Mouse (Mus musculus): ENCODE measurements around the gene Nwd1. TPM values are rescaled to one million over a fixed set of nuclear protein-coding genes. Genes with fewer than 3 reads are reported as not detected.
"Not testable (repeated sequence)": the region's sequence is repeated elsewhere in the genome, so short reads cannot be mapped to it uniquely, and the experiment has no call there.

Nwd1 gene
- polyA plus RNA-seq, 1 experiment from 2014 or later, result 0.23 TPM

GRCm38 (mm10) chr8:72668925-72669324 is 22.4 kb downstream of the Nwd1 start:
- Histone ChIP-seq H3K9me3 (replicated peaks) (no peaks in the 10 kb centered on the region), H3K4me3 (no peak overlapping the region), H3K27ac (no peak overlapping the region), H3K36me3 (no peaks in the 10 kb centered on the region), H3K4me1 (replicated peaks) (no peaks in the 10 kb centered on the region), H3K27me3 (no peaks in the 10 kb centered on the region), H3K9ac (no peak overlapping the region), H3K4me2 (no peak overlapping the region)
- ATAC-seq (replicated peaks; ENCODE audit: insufficient number of reproducible peaks, insufficient read depth, low FRiP score, low read depth), result no peak

GRCm38 (mm10) chr8:72672802-72673201 is 26.3 kb downstream of the Nwd1 start:
- no peak overlapping the region for H3K27ac ChIP-seq
- no peaks in the 10 kb centered on the region for H3K36me3 ChIP-seq
- no peak overlapping the region for H3K9ac ChIP-seq
- no peak overlapping the region for H3K4me3 ChIP-seq
- no peaks in the 10 kb centered on the region for H3K4me1 ChIP-seq (replicated peaks)
- no peaks in the 10 kb centered on the region for H3K9me3 ChIP-seq (replicated peaks)
- H3K4me2 ChIP-seq, result no peak overlapping the region
- ATAC-seq (replicated peaks; ENCODE audit: insufficient number of reproducible peaks, insufficient read depth, low FRiP score, low read depth), result no peak
- WGBS, result 88% methylated on average over 1 of the region's 1 CpGs
- H3K27me3 ChIP-seq, result no peaks in the 10 kb centered on the region

GRCm38 (mm10) chr8:72674184-72674583 is 27.7 kb downstream of the Nwd1 start:
- H3K27ac ChIP-seq, result no peak overlapping the region
- H3K36me3 ChIP-seq, result no peaks in the 10 kb centered on the region
- H3K4me3 ChIP-seq, result no peak overlapping the region
- no peak overlapping the region for H3K4me2 ChIP-seq
- no peaks in the 10 kb centered on the region for H3K9me3 ChIP-seq (replicated peaks)
- no peaks in the 10 kb centered on the region for H3K27me3 ChIP-seq
- 86% methylated on average over 2 of the region's 2 CpGs for WGBS
- no peak for ATAC-seq (replicated peaks; ENCODE audit: insufficient number of reproducible peaks, insufficient read depth, low FRiP score, low read depth)
- no peaks in the 10 kb centered on the region for H3K4me1 ChIP-seq (replicated peaks)
- no peak overlapping the region for H3K9ac ChIP-seq

GRCm38 (mm10) chr8:72676436-72676835 is 29.9 kb downstream of the Nwd1 start:
- no peak overlapping the region for H3K9ac ChIP-seq
- no peak overlapping the region for H3K4me3 ChIP-seq
- H3K27me3 ChIP-seq, result no peaks in the 10 kb centered on the region
- WGBS, result 45% methylated on average over 4 of the region's 4 CpGs
- no peaks in the 10 kb centered on the region for H3K36me3 ChIP-seq
- no peaks in the 10 kb centered on the region for H3K9me3 ChIP-seq (replicated peaks)
- ATAC-seq (replicated peaks; ENCODE audit: insufficient number of reproducible peaks, insufficient read depth, low FRiP score, low read depth), result no peak
- H3K4me2 ChIP-seq, result no peak overlapping the region
- no peak overlapping the region for H3K27ac ChIP-seq
- H3K4me1 ChIP-seq (replicated peaks), result no peaks in the 10 kb centered on the region

- not testable (repeated sequence) for H3K27me3 ChIP-seq; H3K4me3 ChIP-seq; H3K4me1 ChIP-seq (replicated peaks); H3K9ac ChIP-seq; H3K27ac ChIP-seq; H3K36me3 ChIP-seq; H3K4me2 ChIP-seq; H3K9me3 ChIP-seq (replicated peaks); ATAC-seq (replicated peaks; ENCODE audit: insufficient number of reproducible peaks, insufficient read depth, low FRiP score, low read depth)
- 64% methylated on average over 2 of the region's 2 CpGs for WGBS
Measured at GRCm38 (mm10) chr8:72676844-72677243, 30.3 kb downstream of the Nwd1 start.

GRCm38 (mm10) chr8:72677331-72677730 is 30.8 kb downstream of the Nwd1 start:
- Histone ChIP-seq H3K9me3 (replicated peaks) (no peaks in the 10 kb centered on the region), H3K9ac (no peak overlapping the region), H3K4me3 (no peak overlapping the region), H3K4me1 (replicated peaks) (no peaks in the 10 kb centered on the region), H3K36me3 (no peaks in the 10 kb centered on the region), H3K27me3 (no peaks in the 10 kb centered on the region), H3K4me2 (no peak overlapping the region), H3K27ac (no peak overlapping the region)
- 55% methylated on average over 5 of the region's 5 CpGs for WGBS
- ATAC-seq (replicated peaks; ENCODE audit: insufficient number of reproducible peaks, insufficient read depth, low FRiP score, low read depth), result no peak

GRCm38 (mm10) chr8:72680133-72680532 is 33.6 kb downstream of the Nwd1 start:
- H3K27ac ChIP-seq, result no peak overlapping the region
- ATAC-seq (replicated peaks; ENCODE audit: insufficient number of reproducible peaks, insufficient read depth, low FRiP score, low read depth), result no peak
- no peaks in the 10 kb centered on the region for H3K9me3 ChIP-seq (replicated peaks)
- no peaks in the 10 kb centered on the region for H3K36me3 ChIP-seq
- H3K4me1 ChIP-seq (replicated peaks), result no peaks in the 10 kb centered on the region
- H3K4me2 ChIP-seq, result no peak overlapping the region
- H3K27me3 ChIP-seq, result no peaks in the 10 kb centered on the region
- WGBS, result 17% methylated on average over 3 of the region's 3 CpGs
- no peak overlapping the region for H3K4me3 ChIP-seq
- no peak overlapping the region for H3K9ac ChIP-seq

GRCm38 (mm10) chr8:72682051-72682687 is 35.7 kb downstream of the Nwd1 start:
- H3K4me1 ChIP-seq (replicated peaks), result no peaks in the 10 kb centered on the region
- no peaks in the 10 kb centered on the region for H3K27me3 ChIP-seq
- H3K9ac ChIP-seq, result no peak overlapping the region
- no peaks in the 10 kb centered on the region for H3K9me3 ChIP-seq (replicated peaks)
- no peak overlapping the region for H3K4me2 ChIP-seq
- H3K27ac ChIP-seq, result no peak overlapping the region
- no peak overlapping the region for H3K4me3 ChIP-seq
- 76% methylated on average over 4 of the region's 4 CpGs for WGBS
- ATAC-seq (replicated peaks; ENCODE audit: insufficient number of reproducible peaks, insufficient read depth, low FRiP score, low read depth), result no peak
- H3K36me3 ChIP-seq, result no peaks in the 10 kb centered on the region

GRCm38 (mm10) chr8:72683010-72683521 is 36.6 kb downstream of the Nwd1 start:
- WGBS, result 37% methylated on average over 2 of the region's 2 CpGs
- Histone ChIP-seq H3K9ac (no peak overlapping the region), H3K27ac (no peak overlapping the region), H3K36me3 (no peaks in the 10 kb centered on the region), H3K27me3 (no peaks in the 10 kb centered on the region), H3K9me3 (replicated peaks) (no peaks in the 10 kb centered on the region), H3K4me1 (replicated peaks) (no peaks in the 10 kb centered on the region), H3K4me2 (no peak overlapping the region), H3K4me3 (no peak overlapping the region)
- ATAC-seq (replicated peaks; ENCODE audit: insufficient number of reproducible peaks, insufficient read depth, low FRiP score, low read depth), result peak; percentile 28; the same call in 1 of the 2 replicates

- not testable (repeated sequence) for H3K27ac ChIP-seq; H3K4me3 ChIP-seq; ATAC-seq (replicated peaks; ENCODE audit: insufficient number of reproducible peaks, insufficient read depth, low FRiP score, low read depth); H3K9me3 ChIP-seq (replicated peaks); H3K36me3 ChIP-seq; H3K4me2 ChIP-seq; H3K9ac ChIP-seq; H3K27me3 ChIP-seq; H3K4me1 ChIP-seq (replicated peaks)
- WGBS, result 85% methylated on average over 5 of the region's 5 CpGs
Measured at GRCm38 (mm10) chr8:72683572-72684099, 37.1 kb downstream of the Nwd1 start.

GRCm38 (mm10) chr8:72698349-72698926 is 51.9 kb downstream of the Nwd1 start:
- H3K9me3 ChIP-seq (replicated peaks), result no peaks in the 10 kb centered on the region
- H3K4me2 ChIP-seq, result no peak overlapping the region
- no peaks in the 10 kb centered on the region for H3K27me3 ChIP-seq
- no peak overlapping the region for H3K9ac ChIP-seq
- no peaks in the 10 kb centered on the region for H3K36me3 ChIP-seq
- H3K4me1 ChIP-seq (replicated peaks), result no peaks in the 10 kb centered on the region
- H3K27ac ChIP-seq, result no peak overlapping the region
- H3K4me3 ChIP-seq, result no peak overlapping the region
- WGBS, result 90% methylated on average over 2 of the region's 2 CpGs
- peak; percentile 41; the same call in 1 of the 2 replicates for ATAC-seq (replicated peaks; ENCODE audit: insufficient number of reproducible peaks, insufficient read depth, low FRiP score, low read depth)

GRCm38 (mm10) chr8:72712569-72712968 is 66.1 kb downstream of the Nwd1 start:
- no peak overlapping the region for H3K9ac ChIP-seq
- H3K4me2 ChIP-seq, result no peak overlapping the region
- H3K36me3 ChIP-seq, result no peaks in the 10 kb centered on the region
- H3K4me1 ChIP-seq (replicated peaks), result no peaks in the 10 kb centered on the region
- no peaks in the 10 kb centered on the region for H3K9me3 ChIP-seq (replicated peaks)
- 53% methylated on average over 6 of the region's 6 CpGs for WGBS
- ATAC-seq (replicated peaks; ENCODE audit: insufficient number of reproducible peaks, insufficient read depth, low FRiP score, low read depth), result no peak
- no peak overlapping the region for H3K27ac ChIP-seq
- no peak overlapping the region for H3K4me3 ChIP-seq
- no peaks in the 10 kb centered on the region for H3K27me3 ChIP-seq

Measured in heart, embryonic 15.5 days (tissue).